Mouse (Mus musculus): ENCODE results near the gene Dpf1.

The Dpf1 gene

GRCm38 (mm10) chr7:29340247-29340646 lies 36.5 kb downstream of the Dpf1 start:
- no peak for DNase-seq (ENCODE audit: low read depth, low spot score)

- peak; percentile 44 for DNase-seq (ENCODE audit: low read depth, low spot score)
These were observed 37.1 kb downstream of the Dpf1 start for GRCm38 (mm10) chr7:29340838-29341237.

GRCm38 (mm10) chr7:29341722-29342121 lies 38.0 kb downstream of the Dpf1 start:
- peak; percentile 49 for DNase-seq (ENCODE audit: low read depth, low spot score)

DNA sequence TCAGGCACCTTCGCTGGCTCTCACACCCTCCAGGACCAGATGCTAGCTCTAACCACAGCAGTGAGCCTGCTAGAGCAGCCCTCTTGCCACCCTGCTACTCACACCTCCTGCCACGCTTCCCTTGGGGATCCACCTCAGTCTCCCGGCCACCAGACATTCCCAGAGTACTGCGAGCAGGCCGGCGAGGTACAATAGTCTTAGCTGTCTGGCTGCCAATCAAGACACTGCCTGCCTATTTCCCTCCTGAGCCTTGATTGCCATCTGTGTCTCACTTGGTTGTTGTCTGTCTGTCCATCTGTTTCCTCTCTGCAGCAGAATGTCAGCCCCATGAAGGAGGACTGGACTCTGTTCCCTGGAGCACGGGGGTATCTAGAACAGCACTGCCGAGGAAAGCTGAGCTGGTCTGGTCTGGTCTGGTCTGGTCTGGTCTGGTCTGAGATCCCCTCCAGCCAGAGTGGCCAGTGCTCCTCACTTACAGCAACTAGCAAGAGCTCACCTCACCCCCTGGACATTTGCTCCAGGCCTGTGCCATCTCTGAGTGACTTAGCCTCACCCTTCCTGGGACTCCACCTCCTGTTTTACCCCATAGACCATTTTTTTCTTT lies 38.8 kb downstream of the Dpf1 start:
- DNase-seq (ENCODE audit: low read depth, low spot score): peak; percentile 44

- DNase-seq (ENCODE audit: low read depth, low spot score): no peak
These were observed 40.0 kb downstream of the Dpf1 start for GRCm38 (mm10) chr7:29343746-29344145.

GRCm38 (mm10) chr7:29345534-29345933 lies 41.8 kb downstream of the Dpf1 start:
- no peak for DNase-seq (ENCODE audit: low read depth, low spot score)

GRCm38 (mm10) chr7:29346212-29346611 lies 42.5 kb downstream of the Dpf1 start:
- DNase-seq (ENCODE audit: low read depth, low spot score): peak; percentile 78

GRCm38 (mm10) chr7:29350489-29350888 lies 46.7 kb downstream of the Dpf1 start:
- peak; percentile 80 for DNase-seq (ENCODE audit: low read depth, low spot score)

DNA sequence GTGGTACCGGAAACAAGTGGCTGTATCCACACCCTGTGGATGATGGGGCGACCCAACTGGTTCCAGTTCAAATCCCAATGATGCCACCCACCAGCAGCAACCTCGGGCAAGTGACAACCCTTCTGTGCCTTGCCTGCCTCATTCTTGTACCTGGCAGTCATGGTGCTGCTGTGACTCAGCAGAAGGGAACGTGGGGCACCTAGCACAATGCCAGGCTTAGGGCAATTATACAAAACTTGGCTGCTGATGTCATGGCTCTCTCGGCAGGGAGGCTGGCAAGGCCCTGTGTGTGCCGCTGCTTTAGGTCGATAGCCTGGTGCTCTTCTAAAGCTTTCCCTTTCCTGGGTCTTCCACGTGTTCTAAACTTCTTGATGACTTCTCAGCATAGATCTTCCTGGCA lies 48.5 kb downstream of the Dpf1 start:
- no peak for DNase-seq (ENCODE audit: low read depth, low spot score)

- no peak for DNase-seq (ENCODE audit: low read depth, low spot score)
These were observed 50.4 kb downstream of the Dpf1 start for GRCm38 (mm10) chr7:29354161-29354560.

DNA sequence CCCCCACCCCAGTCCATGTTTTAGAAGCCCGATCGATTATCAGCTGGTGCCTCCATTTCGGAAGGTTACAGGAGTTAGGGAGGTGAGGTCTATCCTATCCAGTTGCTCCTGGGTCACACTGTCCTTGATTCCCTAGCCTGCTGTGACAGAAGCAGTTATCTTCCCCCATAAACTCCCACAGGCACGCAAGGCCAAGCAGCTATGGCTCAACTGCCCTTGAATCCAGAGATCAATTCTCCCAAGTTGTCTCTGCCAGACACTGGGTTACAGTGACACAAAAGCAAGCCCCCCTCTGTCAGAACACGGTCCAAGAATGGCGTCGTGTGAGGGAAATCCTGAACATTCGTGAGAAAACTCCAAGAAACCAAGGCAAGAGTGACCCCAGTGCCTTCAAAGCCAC lies 51.7 kb downstream of the Dpf1 start:
- DNase-seq (ENCODE audit: low read depth, low spot score): no peak

GRCm38 (mm10) chr7:29361497-29361896 lies 57.7 kb downstream of the Dpf1 start:
- no peak for DNase-seq (ENCODE audit: low read depth, low spot score)

- peak; percentile 70 for DNase-seq (ENCODE audit: low read depth, low spot score)
These were observed 60.3 kb downstream of the Dpf1 start for GRCm38 (mm10) chr7:29364052-29364451.

- peak; percentile 60 for DNase-seq (ENCODE audit: low read depth, low spot score)
These were observed 63.6 kb downstream of the Dpf1 start for GRCm38 (mm10) chr7:29367166-29368003.
